Mouse (Mus musculus) ES-E14 (cell line): ENCODE measurements at regions not wholly inside any gene's neighbourhood (a gene's known extent, or its start where the extent isn't known, plus 50 kb on each side); places are given as distances from the start of the nearest gene placed in this dataset.

Experiments
- DNase-seq: peaks from one replicate; pipeline ENCODE4 v3.0.0-alpha.2; 2013; ENCODE audit warnings: low read depth, low spot score
- H3K27ac ChIP-seq: 2 replicates; pipeline ENCODE4 v1.5.1; 2012; ENCODE audit warnings: low read depth, mild to moderate bottlenecking, low read length, moderate library complexity, mixed read lengths; ENCODE audit not compliant: poor library complexity, insufficient read depth, severe bottlenecking
- H3K36me3 ChIP-seq: 2 replicates; pipeline ENCODE4 v1.6.1; 2012; ENCODE audit warnings: mild to moderate bottlenecking, low read length, moderate library complexity, mixed read lengths; ENCODE audit not compliant: control insufficient read depth, poor library complexity, insufficient read depth, severe bottlenecking
- H3K4me1 ChIP-seq, 2 experiments: fragments of 150-350 bp in 1 of 2; sonication (generic) in 1 of 2; 2 replicates each; pipeline ENCODE4 v1.6.1; 2012; ENCODE audit warnings: low read length in 2 of 2, mild to moderate bottlenecking in 1 of 2, mixed read lengths in 1 of 2; ENCODE audit not compliant: control insufficient read depth in 2 of 2, insufficient read depth in 2 of 2, poor library complexity in 1 of 2
- H3K4me3 ChIP-seq, 2 experiments: fragments of 150-350 bp in 1 of 2; sonication (generic) in 1 of 2; 2 replicates each; pipeline ENCODE4 v1.5.1; 2012; ENCODE audit warnings: low read length in 2 of 2, low read depth in 1 of 2, mild to moderate bottlenecking in 1 of 2, mixed read lengths in 1 of 2; ENCODE audit not compliant: insufficient read depth in 1 of 2, poor library complexity in 1 of 2, severe bottlenecking in 1 of 2
- H3K9ac ChIP-seq: 2 replicates; pipeline ENCODE4 v1.6.1; 2012; ENCODE audit warnings: low read depth, mild to moderate bottlenecking, low read length, mixed read lengths; ENCODE audit not compliant: poor library complexity, insufficient read depth, severe bottlenecking
- H3K9me3 ChIP-seq: fragments of 150-350 bp; sonication (generic); 2 replicates; pipeline ENCODE4 v1.6.1; 2012; ENCODE audit warnings: low read depth, mild to moderate bottlenecking, low read length; ENCODE audit not compliant: control insufficient read depth, insufficient read depth
- CHD2 ChIP-seq: IDR thresholded peaks from 2 replicates; pipeline ENCODE4 v1.6.1; 2014; ENCODE audit warnings: mild to moderate bottlenecking, low read depth, low read length, inconsistent platforms
- HCFC1 ChIP-seq: IDR thresholded peaks from 2 replicates; pipeline ENCODE4 v1.6.1; 2012; ENCODE audit warnings: low read length, inconsistent platforms, borderline replicate concordance; ENCODE audit not compliant: insufficient read depth
- MAFK ChIP-seq: IDR thresholded peaks from 2 replicates; pipeline ENCODE4 v1.6.1; 2014; ENCODE audit warnings: mild to moderate bottlenecking, low read depth, low read length, inconsistent platforms; ENCODE audit not compliant: insufficient read depth
- ZC3H11A ChIP-seq: IDR thresholded peaks from 2 replicates; pipeline ENCODE4 v1.6.1; 2012; ENCODE audit warnings: low read depth, mild to moderate bottlenecking, inconsistent platforms, low read length, borderline replicate concordance
- ZNF384 ChIP-seq: IDR thresholded peaks from 2 replicates; pipeline ENCODE4 v1.6.1; 2012; ENCODE audit warnings: low read depth, low read length, inconsistent platforms
- in situ Hi-C, 2 experiments: fragments of 600-800 bp; cut with MboI; formaldehyde crosslinking; loops; one replicate each; pipeline ENCODE4 v1.15.1; 2025; ENCODE audit warnings: low sequenced_read_pairs in 2 of 2, inconsistent platforms in 1 of 2; ENCODE audit not compliant: unreplicated experiment in 2 of 2

DNA sequence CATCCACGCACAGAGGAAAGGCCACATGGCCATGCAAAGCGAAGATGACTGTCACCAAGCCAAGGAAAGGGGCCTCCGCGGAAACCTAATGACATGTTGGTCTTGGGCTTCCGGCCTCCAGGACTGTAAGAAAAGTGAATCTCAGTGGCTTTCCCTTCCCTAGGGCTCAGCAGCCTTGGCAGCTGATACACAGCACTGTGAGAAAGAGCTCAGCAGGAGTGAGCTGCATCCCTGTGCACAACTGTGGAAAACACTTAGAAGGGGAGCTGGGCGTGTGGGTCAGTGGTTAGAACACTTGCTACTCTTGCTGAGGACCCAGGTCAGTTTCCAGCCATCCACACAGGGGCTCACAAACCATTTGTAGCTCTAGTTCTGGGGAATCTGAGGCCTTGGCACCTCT, 155.1 kb downstream of the Gm45692 start:
- in situ Hi-C loops: no loop called here
- no peaks in the 10 kb centered on the region for H3K9me3 ChIP-seq
- TF ChIP-seq ZC3H11A: no peak
- no peak for TF ChIP-seq ZNF384
- no peak for TF ChIP-seq CHD2
- no peak for TF ChIP-seq MAFK
- TF ChIP-seq HCFC1: no peak
- no peaks in the 10 kb centered on the region for H3K36me3 ChIP-seq
- no peaks in the 10 kb centered on the region; a peak in 1 of 4 replicates for H3K4me1 ChIP-seq
- no peak for DNase-seq
- H3K27ac ChIP-seq: no peak overlapping the region
- no peak overlapping the region for H3K9ac ChIP-seq
- H3K4me3 ChIP-seq: no peak overlapping the region

GRCm38 (mm10) chr8:26282156-26282935, 163.0 kb downstream of the Gm45692 start:
- no peak for DNase-seq
- H3K9ac ChIP-seq: no peak overlapping the region
- no peak overlapping the region for H3K4me3 ChIP-seq
- no peak for TF ChIP-seq ZC3H11A
- TF ChIP-seq CHD2: no peak
- TF ChIP-seq MAFK: no peak
- TF ChIP-seq HCFC1: no peak
- no peak for TF ChIP-seq ZNF384
- H3K36me3 ChIP-seq: no peaks in the 10 kb centered on the region
- H3K9me3 ChIP-seq: no peaks in the 10 kb centered on the region
- no peaks in the 10 kb centered on the region for H3K4me1 ChIP-seq
- in situ Hi-C loops: no loop called here
- no peak overlapping the region for H3K27ac ChIP-seq

DNA sequence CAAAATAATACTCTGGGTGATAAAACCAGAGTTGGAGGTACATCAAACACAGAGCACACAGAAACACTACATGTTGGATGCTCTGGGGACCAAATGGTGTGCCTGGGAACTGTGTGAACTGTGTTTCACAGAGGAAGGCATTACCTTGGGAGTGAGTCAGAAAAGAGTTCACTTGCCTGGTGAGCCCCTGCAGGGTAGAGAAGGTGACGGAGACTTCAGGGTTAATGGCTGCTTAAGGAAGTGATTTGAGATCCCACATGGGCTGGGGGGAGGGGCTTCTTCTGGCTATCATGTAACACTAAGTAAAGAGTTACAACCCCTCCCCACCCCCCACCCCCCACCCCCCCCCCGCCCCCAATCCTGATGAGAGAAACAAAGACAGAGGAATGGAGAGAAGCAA, 164.6 kb downstream of the Gm45692 start:
- TF ChIP-seq CHD2: no peak
- no peak for TF ChIP-seq HCFC1
- TF ChIP-seq MAFK: no peak
- TF ChIP-seq ZNF384: no peak
- no peak for TF ChIP-seq ZC3H11A
- Histone ChIP-seq H3K9ac (no peak overlapping the region), H3K4me3 (no peak overlapping the region), H3K36me3 (no peaks in the 10 kb centered on the region), H3K27ac (no peak overlapping the region), H3K9me3 (no peaks in the 10 kb centered on the region), H3K4me1 (no peaks in the 10 kb centered on the region)
- in situ Hi-C loops: no loop called here
- DNase-seq: no peak

- H3K9ac ChIP-seq: no peak overlapping the region
- in situ Hi-C loops: no loop called here
- H3K4me1 ChIP-seq: no peaks in the 10 kb centered on the region
- TF ChIP-seq MAFK: no peak
- no peak for TF ChIP-seq ZNF384
- TF ChIP-seq CHD2: no peak
- no peak for TF ChIP-seq HCFC1
- TF ChIP-seq ZC3H11A: no peak
- H3K36me3 ChIP-seq: no peaks in the 10 kb centered on the region
- H3K4me3 ChIP-seq: no peak overlapping the region
- no peak for DNase-seq
- no peaks in the 10 kb centered on the region for H3K9me3 ChIP-seq
- no peak overlapping the region for H3K27ac ChIP-seq
These were observed 168.3 kb downstream of the Gm45692 start for GRCm38 (mm10) chr8:26287665-26288064.

- Histone ChIP-seq H3K36me3 (no peaks in the 10 kb centered on the region), H3K4me3 (no peak overlapping the region), H3K27ac (no peak overlapping the region), H3K4me1 (no peaks in the 10 kb centered on the region), H3K9ac (no peak overlapping the region), H3K9me3 (no peaks in the 10 kb centered on the region)
- no peak for TF ChIP-seq CHD2
- no peak for TF ChIP-seq ZNF384
- no peak for TF ChIP-seq ZC3H11A
- no peak for TF ChIP-seq HCFC1
- TF ChIP-seq MAFK: no peak
- DNase-seq: no peak
- in situ Hi-C loops: no loop called here
These were observed 168.8 kb downstream of the Gm45692 start for GRCm38 (mm10) chr8:26288163-26288562.
